Mouse (Mus musculus) embryonic facial prominence, embryonic 15.5 days (tissue): ENCODE results near the gene App. TPM values are rescaled to one million over a fixed set of nuclear protein-coding genes. Genes with fewer than 3 reads are reported as not detected.

Experiments
- ATAC-seq: fragments of 200-750 bp; cut with Nextera tagmentation; 2 replicates; pipeline ENCODE4 v1.8.0; 2017; ENCODE audit warnings: low read depth, moderate TSS enrichment; ENCODE audit not compliant: insufficient number of reproducible peaks, low FRiP score, low TSS enrichment
- H3K27ac ChIP-seq: fragments of 300-500 bp; sonication (generic); replicated peaks from 2 replicates; pipeline ENCODE4 v1.5.1; 2015; ENCODE audit warnings: mild to moderate bottlenecking, inconsistent platforms
- H3K27me3 ChIP-seq: fragments of 300-500 bp; sonication (generic); 2 replicates; pipeline ENCODE4 v1.6.1; 2015; ENCODE audit warnings: inconsistent platforms
- H3K36me3 ChIP-seq: fragments of 300-500 bp; sonication (generic); 2 replicates; pipeline ENCODE4 v1.6.1; 2015; ENCODE audit warnings: mild to moderate bottlenecking, inconsistent platforms
- H3K4me1 ChIP-seq: fragments of 300-500 bp; sonication (generic); 2 replicates; pipeline ENCODE4 v1.6.1; 2015; ENCODE audit warnings: inconsistent platforms
- H3K4me2 ChIP-seq: fragments of 300-500 bp; sonication (generic); replicated peaks from 2 replicates; pipeline ENCODE4 v1.6.1; 2015; ENCODE audit warnings: mild to moderate bottlenecking, inconsistent platforms
- H3K4me3 ChIP-seq: fragments of 300-500 bp; sonication (generic); replicated peaks from 2 replicates; pipeline ENCODE4 v1.5.1; 2015; ENCODE audit warnings: mild to moderate bottlenecking, inconsistent platforms
- H3K9ac ChIP-seq: fragments of 300-500 bp; sonication (generic); 2 replicates; pipeline ENCODE4 v1.6.1; 2015; ENCODE audit warnings: inconsistent platforms
- H3K9me3 ChIP-seq: fragments of 300-500 bp; sonication (generic); replicated peaks from 2 replicates; pipeline ENCODE4 v1.6.1; 2016; ENCODE audit warnings: inconsistent platforms
- WGBS: fragments of 180-500 bp; shearing (Covaris S2); methylation state at CpG from one replicate; pipeline ENCODE4 v1.1.7; 2015; 5-methylcytosine and 5-hydroxymethylcytosine counted together
- polyA plus RNA-seq: library from polyadenylated mRNA; unstranded; fragments of >200 nt; fragmentation: Nextera tagmentation; extraction: Ambion mirVana; gene quantifications from 2 replicates; pipeline ENCODE4 v1.2.1, GENCODE M21; 2015

Gene App
- polyA plus RNA-seq, 1 experiment from 2014 or later, result 261 TPM

DNA sequence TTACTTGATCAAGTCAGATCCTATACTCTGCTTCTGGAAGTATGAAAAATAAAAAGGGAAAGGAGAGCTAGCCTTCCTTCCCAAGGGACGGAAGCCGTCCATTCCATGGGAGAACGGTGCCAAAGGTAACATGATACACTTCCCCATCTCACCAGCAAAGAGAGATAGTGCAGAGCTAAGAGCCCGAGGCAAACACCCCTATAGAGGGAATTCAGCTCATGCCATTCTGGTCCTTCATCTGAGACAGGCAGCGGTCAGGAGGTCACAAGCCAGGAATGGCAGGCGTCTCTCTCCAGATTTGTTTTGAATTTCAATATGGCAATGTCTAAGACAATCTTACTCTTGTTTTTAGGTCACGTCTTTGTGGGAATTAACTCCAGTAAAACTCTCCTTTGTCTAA is 74.1 kb downstream of the App start:
- H3K9me3 ChIP-seq, result no peaks in the 10 kb centered on the region
- no peaks in the 10 kb centered on the region for H3K27me3 ChIP-seq

GRCm38 (mm10) chr16:85099044-85099443 is 74.5 kb downstream of the App start:
- no peak overlapping the region for H3K27ac ChIP-seq
- no peak overlapping the region for H3K4me3 ChIP-seq
- no peak overlapping the region for H3K9ac ChIP-seq
- no peak overlapping the region for H3K4me2 ChIP-seq
- 0 out of 2 replicates have a peak, but pooled peaks cover 4% of the 10 kb centered on the region for H3K4me1 ChIP-seq
- 70% methylated on average over 7 of the region's 7 CpGs for WGBS
- H3K9me3 ChIP-seq, result no peaks in the 10 kb centered on the region
- H3K27me3 ChIP-seq, result no peaks in the 10 kb centered on the region
- H3K36me3 ChIP-seq, result peaks cover 6% of the 10 kb centered on the region
- no peak for ATAC-seq

More for the DNA sequence above, 74.1 kb downstream of the App start:
- H3K36me3 ChIP-seq, result peaks cover 6% of the 10 kb centered on the region
- H3K4me1 ChIP-seq, result 0 out of 2 replicates have a peak, but pooled peaks cover 4% of the 10 kb centered on the region
- WGBS, result 24% methylated on average over 7 of the region's 7 CpGs
- no peak; the same call in 1 of the 2 replicates for ATAC-seq
- no peak overlapping the region for H3K27ac ChIP-seq
- no peak overlapping the region for H3K4me3 ChIP-seq
- H3K9ac ChIP-seq, result no peak overlapping the region
- H3K4me2 ChIP-seq, result no peak overlapping the region

DNA sequence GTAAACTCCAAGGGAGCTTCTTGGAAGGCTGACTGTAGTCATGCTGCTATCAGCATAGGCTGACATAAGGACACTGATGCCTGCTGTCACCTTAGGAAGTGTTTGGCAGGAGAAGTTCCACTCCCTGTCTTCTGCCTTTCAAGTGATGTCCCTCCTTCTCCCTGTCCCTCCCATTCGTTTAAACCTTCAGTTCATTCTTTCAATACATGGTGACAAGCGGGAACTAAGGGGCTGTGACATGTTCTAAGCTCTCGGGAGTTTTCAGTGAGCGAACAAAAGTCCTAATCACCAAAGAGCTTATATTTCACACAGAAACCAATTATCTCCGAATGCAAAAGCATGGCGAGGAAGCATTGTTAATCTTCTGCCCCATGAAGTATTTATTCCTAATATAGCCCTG is 77.2 kb downstream of the App start:
- 70% methylated on average over 6 of the region's 6 CpGs for WGBS
- Histone ChIP-seq H3K4me1 (0 out of 2 replicates have a peak, but pooled peaks cover 4% of the 10 kb centered on the region), H3K27me3 (no peaks in the 10 kb centered on the region), H3K27ac (no peak overlapping the region), H3K9ac (no peak overlapping the region), H3K36me3 (peaks cover 6% of the 10 kb centered on the region), H3K9me3 (no peaks in the 10 kb centered on the region), H3K4me3 (no peak overlapping the region), H3K4me2 (no peak overlapping the region)
- ATAC-seq, result no peak

DNA sequence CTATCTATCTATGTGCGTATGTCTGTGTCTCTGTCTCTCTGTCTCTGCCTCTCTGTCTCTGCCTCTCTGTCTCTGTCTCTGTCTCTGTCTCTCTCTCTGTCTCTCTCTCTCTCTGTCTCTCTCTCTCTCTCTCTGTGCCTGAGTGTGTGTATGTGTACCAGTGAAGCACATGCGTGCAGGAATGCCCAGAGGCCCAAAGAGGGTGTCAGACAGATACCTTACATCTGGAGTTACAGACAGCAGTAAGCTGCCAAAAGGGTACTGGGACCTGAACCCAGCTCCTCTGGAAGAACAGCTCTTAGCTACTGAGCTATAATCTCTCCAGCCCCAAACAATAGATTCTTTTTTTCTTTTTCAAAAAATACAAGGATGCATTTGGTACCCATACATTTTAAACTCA is 77.6 kb downstream of the App start:
- no peaks in the 10 kb centered on the region for H3K9me3 ChIP-seq
- peaks cover 6% of the 10 kb centered on the region for H3K36me3 ChIP-seq
- H3K4me1 ChIP-seq, result 0 out of 2 replicates have a peak, but pooled peaks cover 7% of the 10 kb centered on the region
- 73% methylated on average over 2 of the region's 2 CpGs for WGBS
- no peak overlapping the region for H3K4me2 ChIP-seq
- H3K27ac ChIP-seq, result no peak overlapping the region
- H3K9ac ChIP-seq, result no peak overlapping the region
- no peak overlapping the region for H3K4me3 ChIP-seq
- ATAC-seq, result no peak
- no peaks in the 10 kb centered on the region for H3K27me3 ChIP-seq

- H3K4me2 ChIP-seq, result no peak overlapping the region
- peaks cover 6% of the 10 kb centered on the region for H3K36me3 ChIP-seq
- no peak overlapping the region for H3K9ac ChIP-seq
- H3K27ac ChIP-seq, result no peak overlapping the region
- ATAC-seq, result no peak
- H3K4me1 ChIP-seq, result 0 out of 2 replicates have a peak, but pooled peaks cover 7% of the 10 kb centered on the region
- H3K9me3 ChIP-seq, result no peaks in the 10 kb centered on the region
- WGBS, result 59% methylated on average over 9 of the region's 9 CpGs
- no peaks in the 10 kb centered on the region for H3K27me3 ChIP-seq
- no peak overlapping the region for H3K4me3 ChIP-seq
Measured at GRCm38 (mm10) chr16:85092644-85093091, 80.9 kb downstream of the App start.

DNA sequence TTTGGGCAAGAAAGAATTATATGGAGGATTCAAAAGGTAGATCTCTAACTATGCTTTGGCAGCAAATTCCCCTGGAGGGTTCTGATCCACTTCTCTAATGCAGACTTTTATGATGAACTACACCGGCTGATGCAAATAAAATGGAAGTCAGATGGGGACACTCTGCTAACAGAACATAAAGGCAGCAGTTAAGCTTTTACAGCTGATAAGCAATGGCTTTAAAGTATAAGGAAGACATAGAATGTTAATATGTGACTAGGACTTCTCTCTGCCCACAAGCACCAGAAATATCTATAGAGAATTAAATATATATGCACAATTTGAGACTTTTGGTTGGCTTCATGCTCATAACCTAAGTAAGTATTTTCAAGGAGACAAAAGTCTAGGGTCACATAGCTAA is 81.4 kb downstream of the App start:
- Histone ChIP-seq H3K36me3 (peaks cover 5% of the 10 kb centered on the region), H3K4me2 (no peak overlapping the region), H3K9ac (no peak overlapping the region), H3K27me3 (no peaks in the 10 kb centered on the region), H3K4me1 (0 out of 2 replicates have a peak, but pooled peaks cover 7% of the 10 kb centered on the region), H3K4me3 (no peak overlapping the region), H3K9me3 (no peaks in the 10 kb centered on the region), H3K27ac (no peak overlapping the region)
- WGBS, result 62% methylated on average over 1 of the region's 1 CpGs
- no peak for ATAC-seq

GRCm38 (mm10) chr16:85090992-85091391 is 82.6 kb downstream of the App start:
- Histone ChIP-seq H3K4me3 (no peak overlapping the region), H3K4me1 (peaks cover 12% of the 10 kb centered on the region; the same call in 1 of the 2 replicates), H3K36me3 (no peaks in the 10 kb centered on the region), H3K9ac (no peak overlapping the region), H3K9me3 (no peaks in the 10 kb centered on the region), H3K4me2 (no peak overlapping the region), H3K27me3 (no peaks in the 10 kb centered on the region), H3K27ac (no peak overlapping the region)
- no peak for ATAC-seq
- 59% methylated on average over 14 of the region's 14 CpGs for WGBS

- no peak for ATAC-seq
- no peaks in the 10 kb centered on the region for H3K9me3 ChIP-seq
Measured at GRCm38 (mm10) chr16:85088126-85088525, 85.4 kb downstream of the App start.

DNA sequence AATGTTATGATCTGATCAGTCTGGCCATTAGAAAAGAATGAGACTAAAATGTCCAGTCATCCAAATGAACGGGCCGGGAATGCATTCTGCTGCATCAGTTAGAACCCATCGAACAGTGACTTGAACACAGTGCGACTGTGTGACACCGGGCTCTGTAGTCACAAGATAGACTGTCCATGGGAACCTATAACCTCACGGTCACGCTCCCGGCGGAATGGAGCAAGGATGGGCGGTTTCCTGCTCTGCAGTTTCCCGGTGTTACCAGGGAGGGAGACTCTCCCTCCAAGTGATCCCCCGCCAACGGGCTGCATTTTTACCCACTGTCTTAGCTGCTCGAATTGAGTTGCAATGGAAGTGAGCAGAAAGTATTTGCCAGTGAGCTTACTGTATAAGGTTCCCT is 87.3 kb downstream of the App start:
- no peak overlapping the region for H3K9ac ChIP-seq
- H3K4me3 ChIP-seq, result no peak overlapping the region
- no peak overlapping the region for H3K27ac ChIP-seq
- ATAC-seq, result no peak
- peaks cover 13% of the 10 kb centered on the region; the same call in 1 of the 2 replicates for H3K4me1 ChIP-seq
- H3K4me2 ChIP-seq, result no peak overlapping the region
- WGBS, result 82% methylated on average over 14 of the region's 14 CpGs
- no peaks in the 10 kb centered on the region for H3K27me3 ChIP-seq
- H3K36me3 ChIP-seq, result peaks cover 20% of the 10 kb centered on the region
- H3K9me3 ChIP-seq, result no peaks in the 10 kb centered on the region

More at GRCm38 (mm10) chr16:85088126-85088525, 85.4 kb downstream of the App start:
- Histone ChIP-seq H3K4me1 (peaks cover 14% of the 10 kb centered on the region; the same call in 1 of the 2 replicates), H3K9ac (no peak overlapping the region), H3K27me3 (no peaks in the 10 kb centered on the region), H3K27ac (no peak overlapping the region), H3K4me3 (no peak overlapping the region), H3K4me2 (no peak overlapping the region), H3K36me3 (0 out of 2 replicates have a peak, but pooled peaks cover 4% of the 10 kb centered on the region)
- 54% methylated on average over 10 of the region's 10 CpGs for WGBS

- Histone ChIP-seq H3K9ac (no peak overlapping the region), H3K4me2 (no peak overlapping the region), H3K36me3 (peaks cover 22% of the 10 kb centered on the region), H3K4me3 (no peak overlapping the region), H3K4me1 (peaks cover 10% of the 10 kb centered on the region; the same call in 1 of the 2 replicates), H3K27ac (no peak overlapping the region), H3K27me3 (no peaks in the 10 kb centered on the region), H3K9me3 (no peaks in the 10 kb centered on the region)
- ATAC-seq, result no peak
- WGBS, result 56% methylated on average over 6 of the region's 6 CpGs
Measured at GRCm38 (mm10) chr16:85085902-85086301, 87.7 kb downstream of the App start.

GRCm38 (mm10) chr16:85084152-85084551 is 89.4 kb downstream of the App start:
- Histone ChIP-seq H3K9ac (no peak overlapping the region), H3K9me3 (no peaks in the 10 kb centered on the region), H3K4me2 (no peak overlapping the region), H3K4me1 (peaks cover 10% of the 10 kb centered on the region; the same call in 1 of the 2 replicates), H3K4me3 (no peak overlapping the region), H3K27ac (no peak overlapping the region), H3K36me3 (peaks cover 36% of the 10 kb centered on the region), H3K27me3 (no peaks in the 10 kb centered on the region)
- WGBS, result 74% methylated on average over 1 of the region's 1 CpGs
- ATAC-seq, result no peak

GRCm38 (mm10) chr16:85075330-85075729 is 98.2 kb downstream of the App start:
- no peak for ATAC-seq
- Histone ChIP-seq H3K27me3 (no peaks in the 10 kb centered on the region), H3K4me2 (no peak overlapping the region), H3K9me3 (no peaks in the 10 kb centered on the region), H3K9ac (no peak overlapping the region), H3K4me3 (no peak overlapping the region), H3K27ac (no peak overlapping the region), H3K4me1 (no peaks in the 10 kb centered on the region), H3K36me3 (peaks cover 38% of the 10 kb centered on the region; the same call in 1 of the 2 replicates)
- 79% methylated on average over 2 of the region's 2 CpGs for WGBS
